Mouse (Mus musculus) liver, adult 2 months (tissue): ENCODE measurements at regions not wholly inside any gene's neighbourhood (a gene's known extent, or its start where the extent isn't known, plus 50 kb on each side); places are given as distances from the start of the nearest gene placed in this dataset.

Source experiments
- CTCF ChIP-seq: fragments of 200-500 bp; IDR thresholded peaks from 2 replicates; pipeline ENCODE4 v1.5.1; 2011; ENCODE audit warnings: low read depth, low read length, control low read depth
- POLR2A ChIP-seq: fragments of 200-500 bp; IDR thresholded peaks from 2 replicates; pipeline ENCODE4 v1.6.1; 2011; ENCODE audit warnings: low read length, control low read depth; ENCODE audit not compliant: insufficient read depth; ENCODE audit errors: extremely low read depth

DNA sequence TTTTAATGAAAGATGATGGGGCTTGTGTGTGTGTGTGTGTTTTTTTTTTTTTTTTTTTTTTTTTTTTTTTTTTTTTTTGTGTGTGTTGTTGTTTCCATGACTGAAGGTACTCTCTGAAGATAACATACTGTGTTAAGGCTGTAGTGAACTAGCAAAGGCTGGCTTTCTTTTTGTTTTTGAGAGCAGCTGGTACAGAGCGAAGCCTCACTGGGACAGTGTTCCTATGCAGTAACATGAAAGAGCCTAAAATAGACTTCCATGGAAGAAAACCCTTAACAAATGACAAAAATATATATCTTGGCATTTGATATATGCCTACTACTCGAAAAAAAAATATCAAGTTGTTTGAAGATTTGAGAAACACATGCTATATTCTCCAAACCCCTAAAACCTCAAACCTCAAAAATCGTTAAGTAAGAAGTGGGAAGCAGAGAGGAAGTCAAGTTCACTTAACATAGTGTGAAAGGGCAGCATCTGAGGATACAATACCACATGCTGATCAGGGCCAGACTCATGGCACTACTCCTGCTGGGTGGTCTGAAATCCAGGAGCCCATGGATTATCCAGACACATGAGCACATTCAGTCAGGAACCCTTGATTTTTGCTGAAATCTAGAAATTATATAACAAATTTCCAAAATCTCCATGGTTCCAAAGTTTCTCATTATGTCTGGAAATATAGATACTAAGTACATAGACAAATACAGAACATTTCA lies 215.4 kb downstream of the Gm28710 start:
- TF ChIP-seq POLR2A (no peak), CTCF (no peak)
